Mouse (Mus musculus) MEL (cell line): ENCODE results near the gene Eng.

Source experiments
- CHD2 ChIP-seq: IDR thresholded peaks from 2 replicates; pipeline ENCODE4 v1.6.1; 2011; ENCODE audit warnings: low read length, improper control_type of control experiment
- CTCF ChIP-seq, 3 experiments: IDR thresholded peaks in 2 of 3; conservative IDR thresholded peaks in 1 of 3; 2 replicates each; pipeline ENCODE4 v1.5.1; 2011 to 2012; ENCODE audit warnings: low read length in 3 of 3, low read depth in 2 of 3, mild to moderate bottlenecking in 2 of 3, improper control_type of control experiment in 1 of 3, inconsistent platforms in 1 of 3, mixed read lengths in 1 of 3, moderate library complexity in 1 of 3; ENCODE audit not compliant: control insufficient read depth in 1 of 3, insufficient read depth in 1 of 3, poor library complexity in 1 of 3, severe bottlenecking in 1 of 3
- EP300 ChIP-seq, 2 experiments: IDR thresholded peaks; 2 replicates each; pipeline ENCODE4 v1.6.1; 2011; ENCODE audit warnings: improper control_type of control experiment in 2 of 2, low read length in 2 of 2, low read depth in 1 of 2, mild to moderate bottlenecking in 1 of 2
- ETS1 ChIP-seq: IDR thresholded peaks from 2 replicates; pipeline ENCODE4 v1.6.1; 2012; ENCODE audit warnings: low read depth, mild to moderate bottlenecking, inconsistent platforms, low read length, improper control_type of control experiment, moderate library complexity
- HCFC1 ChIP-seq: IDR thresholded peaks from 2 replicates; pipeline ENCODE4 v1.6.1; 2012; ENCODE audit warnings: low read depth, mild to moderate bottlenecking, inconsistent platforms, low read length, improper control_type of control experiment, moderate library complexity
- JUND ChIP-seq: IDR thresholded peaks from 2 replicates; pipeline ENCODE4 v1.6.1; 2011; ENCODE audit warnings: low read depth, mild to moderate bottlenecking, improper control_type of control experiment, low read length
- MAFK ChIP-seq: IDR thresholded peaks from 2 replicates; pipeline ENCODE4 v1.6.1; 2011; ENCODE audit warnings: low read depth, mild to moderate bottlenecking, low read length, improper control_type of control experiment, borderline replicate concordance
- MEF2A ChIP-seq: IDR thresholded peaks from 2 replicates; pipeline ENCODE4 v1.6.1; 2014; ENCODE audit warnings: low read depth, mild to moderate bottlenecking, inconsistent platforms, low read length, improper control_type of control experiment; ENCODE audit not compliant: poor library complexity, insufficient replicate concordance, severe bottlenecking; ENCODE audit errors: extremely low read depth
- NELFE ChIP-seq: IDR thresholded peaks from 2 replicates; pipeline ENCODE4 v1.6.1; 2011; ENCODE audit warnings: low read depth, low read length, improper control_type of control experiment
- POLR2A ChIP-seq, 2 experiments: IDR thresholded peaks; 2 replicates each; pipeline ENCODE4 v1.6.1; 2011 to 2012; ENCODE audit warnings: low read length in 2 of 2, mild to moderate bottlenecking in 2 of 2, control low read depth in 1 of 2, improper control_type of control experiment in 1 of 2, low read depth in 1 of 2, moderate library complexity in 1 of 2; ENCODE audit not compliant: control insufficient read depth in 1 of 2, insufficient read depth in 1 of 2, poor library complexity in 1 of 2
- ZMIZ1 ChIP-seq: IDR thresholded peaks from 2 replicates; pipeline ENCODE4 v1.6.1; 2012; ENCODE audit warnings: low read depth, mild to moderate bottlenecking, inconsistent platforms, low read length, improper control_type of control experiment, moderate library complexity
- ZNF384 ChIP-seq: IDR thresholded peaks from 2 replicates; pipeline ENCODE4 v1.6.1; 2012; ENCODE audit warnings: low read depth, mild to moderate bottlenecking, inconsistent platforms, low read length, improper control_type of control experiment

GRCm38 (mm10) chr2:32711301-32712056 is 65.1 kb downstream of the Eng start:
- TF ChIP-seq CTCF (IDR thresholded peaks at IDR 0.05 in 2 of 3, conservative IDR thresholded peaks at IDR 0.05 in 1 of 3; ENCODE audit: control insufficient read depth in 1 of 3, insufficient read depth in 1 of 3, low read depth in 2 of 3, low read length in 3 of 3, poor library complexity in 1 of 3, severe bottlenecking in 1 of 3), result no peak
- no peak for TF ChIP-seq ZNF384
- no peak for TF ChIP-seq POLR2A (IDR thresholded peaks at IDR 0.05; ENCODE audit: control insufficient read depth in 1 of 2, insufficient read depth in 1 of 2, low read depth in 1 of 2, low read length in 2 of 2, poor library complexity in 1 of 2)
- no peak for TF ChIP-seq NELFE
- no peak for TF ChIP-seq MAFK
- TF ChIP-seq MEF2A, result no peak
- TF ChIP-seq HCFC1, result no peak
- no peak for TF ChIP-seq EP300 (IDR thresholded peaks at IDR 0.05; ENCODE audit: low read depth in 1 of 2, low read length in 2 of 2)
- TF ChIP-seq ZMIZ1, result no peak
- no peak for TF ChIP-seq CHD2
- no peak for TF ChIP-seq ETS1
- TF ChIP-seq JUND, result no peak
